Mouse (Mus musculus): ENCODE results near the gene Usp47.

Usp47 gene

DNA sequence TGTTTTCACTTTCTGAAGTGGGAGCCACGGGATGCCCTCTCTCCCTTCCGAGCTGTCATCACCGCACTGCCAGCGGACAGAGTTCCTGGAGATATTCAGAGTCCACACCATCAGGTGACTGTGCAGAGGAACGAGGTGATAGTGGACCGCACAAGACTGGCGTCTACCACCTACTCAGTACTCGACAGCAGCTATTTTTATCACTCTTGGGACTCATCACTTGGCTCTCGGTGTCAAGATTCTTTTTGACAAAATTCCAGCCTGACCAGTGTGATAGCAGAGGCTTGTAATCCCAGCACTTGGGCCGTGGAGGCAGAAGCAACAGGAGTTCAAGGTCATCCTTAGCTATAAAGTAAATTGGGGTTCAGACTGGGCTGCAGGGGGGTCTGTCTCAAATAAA, 125.8 kb downstream of the Usp47 start:
- in situ Hi-C loops (cut with MboI, MseI) = no loop called here

DNA sequence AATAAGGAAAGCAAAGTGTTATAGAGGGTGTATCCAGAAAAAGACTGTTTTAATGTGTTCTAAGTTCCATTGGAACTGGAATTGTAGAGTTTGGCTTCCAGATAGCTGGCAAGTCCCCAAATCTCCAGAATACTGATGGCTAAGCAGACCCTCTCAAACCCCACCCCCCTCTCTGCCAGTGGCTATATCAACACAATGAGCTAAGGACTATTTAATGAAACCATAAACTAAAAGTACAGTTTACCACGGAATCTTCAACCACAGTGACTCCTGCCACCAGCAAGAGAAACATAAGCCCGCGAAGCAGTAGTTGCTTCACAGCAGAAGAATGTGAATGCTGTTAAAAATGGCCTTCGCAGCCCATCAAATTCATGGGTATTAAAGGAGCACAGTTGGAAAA, 131.1 kb downstream of the Usp47 start:
- in situ Hi-C loops (cut with MboI, MseI) = no loop called here

DNA sequence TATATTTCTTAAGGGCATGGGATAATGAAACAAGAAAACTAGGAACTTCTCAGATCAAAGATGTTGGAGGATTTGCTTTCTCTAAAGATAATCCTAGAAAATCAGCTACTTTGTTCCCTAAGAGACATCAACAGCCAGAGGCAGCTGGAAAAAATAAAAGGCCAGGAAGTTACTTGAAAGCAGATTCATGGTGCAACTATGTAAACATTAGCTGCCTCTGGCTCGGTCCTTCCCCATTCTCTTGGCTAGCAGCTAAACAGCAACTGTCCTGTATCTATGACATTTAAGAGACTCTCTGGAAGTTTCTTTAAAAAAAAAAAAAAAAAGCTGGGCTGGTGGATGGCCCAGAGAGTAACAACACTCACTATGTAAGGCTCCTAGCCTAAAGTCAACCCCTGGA, 131.9 kb downstream of the Usp47 start:
- in situ Hi-C loops (cut with MboI, MseI) = no loop called here

DNA sequence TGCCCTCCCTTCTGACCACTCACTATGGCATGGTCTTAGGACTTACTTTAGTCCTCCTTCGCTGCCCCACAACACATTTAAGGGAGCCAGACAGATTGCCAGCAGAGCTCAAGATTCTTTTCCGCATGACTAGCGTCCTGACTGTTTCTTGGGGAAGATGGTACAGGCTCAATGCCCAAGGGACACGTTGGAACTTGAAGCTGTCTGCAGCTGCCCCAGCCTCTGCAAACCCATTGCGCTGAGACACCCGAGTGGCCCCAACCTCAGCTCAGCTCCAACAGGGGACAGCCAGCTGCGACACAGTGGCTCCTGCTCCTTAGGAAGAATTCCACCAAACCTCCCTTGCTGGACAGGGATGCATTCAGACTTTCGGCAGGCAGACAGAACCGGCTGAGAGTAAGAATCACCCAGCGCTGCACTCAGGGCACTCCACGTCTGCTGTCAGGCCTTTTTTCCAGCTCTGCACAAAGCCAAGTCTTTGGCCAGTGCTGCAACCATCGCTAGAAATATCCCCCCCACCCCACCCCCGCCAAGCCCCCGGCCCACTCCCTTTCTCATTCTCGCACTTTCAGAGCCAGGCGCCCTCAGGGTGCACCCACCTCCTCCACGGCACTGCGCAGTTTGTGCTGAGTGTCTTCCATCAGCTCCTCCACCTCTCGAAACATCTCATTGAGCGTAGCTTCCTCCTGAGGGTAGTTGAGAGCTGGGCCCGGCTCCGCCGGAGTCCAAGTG, 134.4 kb downstream of the Usp47 start:
- in situ Hi-C loops (cut with MboI, MseI) = no loop called here

DNA sequence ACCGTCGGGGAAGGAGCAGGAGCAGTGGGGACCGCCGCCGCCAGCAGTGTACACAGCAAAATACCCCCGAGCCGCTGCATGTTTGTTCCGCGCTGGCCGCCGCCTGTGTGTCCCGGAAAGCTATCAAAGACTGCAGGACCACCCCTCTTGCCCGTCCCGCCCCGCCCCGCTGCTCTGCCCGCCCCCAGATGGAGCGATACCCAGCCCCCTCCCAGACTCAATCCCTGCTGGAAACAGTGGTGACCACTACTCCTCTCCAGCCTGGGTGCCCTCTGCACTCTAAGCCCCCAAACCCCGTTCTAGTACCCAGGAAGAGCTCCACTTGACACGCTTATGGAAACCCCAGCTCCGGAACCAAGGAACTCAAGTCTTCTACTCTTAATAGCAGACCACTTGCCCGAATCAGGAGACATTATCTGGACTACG, 135.0 kb downstream of the Usp47 start:
- in situ Hi-C loops (cut with MboI, MseI) = no loop called here

DNA sequence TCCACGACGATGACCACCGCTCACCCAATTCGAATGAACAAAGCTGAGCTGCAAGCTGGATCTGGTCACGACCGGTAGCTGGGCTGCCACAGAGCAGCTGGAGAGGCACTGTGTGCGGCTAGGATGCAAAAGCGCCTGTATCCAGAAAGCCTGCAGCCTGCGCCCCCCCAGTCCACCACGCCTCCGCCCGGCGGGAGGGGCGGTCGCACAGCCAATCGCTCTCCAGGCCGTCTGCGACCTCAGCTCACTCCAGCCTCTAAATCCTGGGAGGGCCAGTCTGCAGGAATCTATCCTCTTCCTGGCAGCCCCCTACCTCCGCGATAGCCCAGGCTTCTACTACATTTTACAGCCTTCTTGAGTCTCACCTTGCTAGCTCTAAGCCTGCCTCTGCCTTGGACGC, 135.6 kb downstream of the Usp47 start, which contains the start of gene Dkk3:
Gene Dkk3 (minus strand): TSS at position 116 of the 400 bp plus-strand sequence.
- in situ Hi-C loops (cut with MboI, MseI) = no loop called here

DNA sequence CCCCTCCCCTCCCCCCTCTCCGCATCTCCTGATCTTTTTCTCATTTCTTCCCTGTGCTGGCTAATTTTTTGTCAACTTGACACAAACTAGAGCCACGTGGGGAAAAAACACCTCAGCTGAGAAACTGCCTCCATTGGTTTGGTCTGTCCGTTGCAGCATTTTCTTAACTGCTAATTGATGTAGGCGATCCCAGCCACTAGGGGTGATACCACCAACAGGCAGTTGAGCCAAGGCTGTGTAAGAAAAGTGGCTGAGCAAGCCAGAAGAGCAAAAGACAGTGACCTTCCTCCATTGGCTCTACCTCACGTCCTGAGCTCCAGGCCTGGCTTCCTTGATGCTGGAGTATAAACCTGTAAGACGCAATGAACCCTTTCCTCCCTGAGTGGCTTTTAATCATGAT, 136.5 kb downstream of the Usp47 start:
- in situ Hi-C loops (cut with MboI, MseI) = no loop called here
